Mouse (Mus musculus) liver, postnatal 0 days (tissue): ENCODE measurements at regions not wholly inside any gene's neighbourhood (a gene's known extent, or its start where the extent isn't known, plus 50 kb on each side); places are given as distances from the start of the nearest gene placed in this dataset.
A peak's percentile ranks its signal among the peaks of the same experiment; 100 is the strongest.

Experiments
- ATAC-seq: fragments of 200-750 bp; cut with Nextera tagmentation; 2 replicates; pipeline ENCODE4 v1.8.0; 2017; ENCODE audit warnings: mild to moderate bottlenecking, moderate library complexity
- DNase-seq: peaks from one replicate; pipeline ENCODE4 v3.0.0-alpha.2; 2016
- H3K27ac ChIP-seq: fragments of 300-500 bp; sonication (generic); 2 replicates; pipeline ENCODE4 v1.5.1; 2014; ENCODE audit warnings: antibody characterized with exemption, moderate library complexity, mild to moderate bottlenecking, low read depth
- H3K27me3 ChIP-seq: fragments of 300-500 bp; sonication (generic); 2 replicates; pipeline ENCODE4 v1.6.1; 2014; ENCODE audit warnings: low read length, control low read depth, mixed read lengths; ENCODE audit not compliant: insufficient read depth
- H3K36me3 ChIP-seq: fragments of 300-500 bp; sonication (generic); replicated peaks from 2 replicates; pipeline ENCODE4 v1.6.1; 2014; ENCODE audit warnings: mild to moderate bottlenecking, control low read depth, low read length, moderate library complexity, mixed read lengths; ENCODE audit not compliant: insufficient read depth
- H3K4me1 ChIP-seq: fragments of 300-500 bp; sonication (generic); 2 replicates; pipeline ENCODE4 v1.6.1; 2014; ENCODE audit warnings: antibody characterized with exemption, mild to moderate bottlenecking, control low read depth; ENCODE audit not compliant: insufficient read depth
- H3K4me2 ChIP-seq: fragments of 300-500 bp; sonication (generic); 2 replicates; pipeline ENCODE4 v1.6.1; 2014; ENCODE audit warnings: low read depth, mild to moderate bottlenecking, low read length, moderate library complexity, mixed read lengths
- H3K4me3 ChIP-seq: fragments of 300-500 bp; sonication (generic); 2 replicates; pipeline ENCODE4 v1.5.1; 2014; ENCODE audit warnings: low read depth, low read length
- H3K9ac ChIP-seq: fragments of 300-500 bp; sonication (generic); replicated peaks from 2 replicates; pipeline ENCODE4 v1.6.1; 2014; ENCODE audit warnings: mild to moderate bottlenecking, moderate library complexity
- H3K9me3 ChIP-seq: fragments of 300-500 bp; sonication (generic); 2 replicates; pipeline ENCODE4 v1.6.1; 2016; ENCODE audit warnings: mild to moderate bottlenecking, control low read depth, low read length, mixed read lengths
- CTCF ChIP-seq: sonication (generic); IDR thresholded peaks from 2 replicates; pipeline ENCODE4 v1.5.1; 2016; ENCODE audit warnings: antibody characterized with exemption, low read depth
- EP300 ChIP-seq: IDR thresholded peaks from 2 replicates; pipeline ENCODE4 v1.6.1; 2016; ENCODE audit warnings: antibody characterized with exemption, low read depth, mild to moderate bottlenecking
- WGBS: fragments of 180-500 bp; shearing (Covaris S2); extraction: QIAGEN DNeasy Blood & Tissue Kit; methylation state at CpG from one replicate; pipeline ENCODE4 v1.1.7; 2014; ENCODE audit not compliant: insufficient replicate concordance; 5-methylcytosine and 5-hydroxymethylcytosine counted together

DNA sequence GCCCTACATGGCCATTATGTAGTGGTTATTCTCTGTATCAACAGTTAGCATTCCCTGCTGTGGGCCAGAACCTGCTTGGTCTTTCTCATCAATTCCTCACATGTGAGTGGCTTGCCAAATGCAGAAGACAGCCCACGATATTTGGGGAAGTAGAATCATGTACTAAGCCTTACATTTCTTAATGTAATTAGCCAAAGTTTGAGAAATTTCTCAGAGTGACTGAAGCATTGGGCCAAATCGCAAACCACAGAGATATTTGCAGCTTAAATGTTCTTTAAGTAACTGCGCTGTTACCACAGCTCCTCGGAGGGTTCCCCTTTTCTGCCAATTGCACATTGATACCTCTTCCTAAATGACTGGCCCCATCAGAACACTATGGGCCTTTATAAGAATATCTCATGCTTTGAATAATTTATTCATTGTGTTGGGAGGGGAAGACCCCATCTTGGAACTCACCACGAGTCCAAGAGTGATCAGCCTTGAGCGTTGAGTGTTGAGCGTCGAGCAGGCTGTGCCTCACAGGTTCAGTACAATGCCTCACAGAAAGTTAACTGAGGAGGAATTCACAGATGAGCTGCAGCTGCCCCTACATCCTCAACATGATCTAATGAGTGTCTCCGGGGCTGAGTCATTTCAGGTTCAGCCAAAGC, 251.7 kb downstream of the Hlx start:
- Histone ChIP-seq H3K27ac (peak overlapping the region; percentile 35; the same call in 1 of the 2 replicates), H3K27me3 (no peaks in the 10 kb centered on the region), H3K4me3 (no peak overlapping the region), H3K9ac (no peak overlapping the region), H3K9me3 (no peaks in the 10 kb centered on the region), H3K36me3 (no peaks in the 10 kb centered on the region), H3K4me1 (peaks cover 16% of the 10 kb centered on the region), H3K4me2 (no peak overlapping the region)
- no peak for DNase-seq
- WGBS: 51% methylated on average over 9 of the region's 9 CpGs
- TF ChIP-seq EP300 (no peak), CTCF (no peak)
- ATAC-seq: peak; percentile 35; the same call in 1 of the 2 replicates

DNA sequence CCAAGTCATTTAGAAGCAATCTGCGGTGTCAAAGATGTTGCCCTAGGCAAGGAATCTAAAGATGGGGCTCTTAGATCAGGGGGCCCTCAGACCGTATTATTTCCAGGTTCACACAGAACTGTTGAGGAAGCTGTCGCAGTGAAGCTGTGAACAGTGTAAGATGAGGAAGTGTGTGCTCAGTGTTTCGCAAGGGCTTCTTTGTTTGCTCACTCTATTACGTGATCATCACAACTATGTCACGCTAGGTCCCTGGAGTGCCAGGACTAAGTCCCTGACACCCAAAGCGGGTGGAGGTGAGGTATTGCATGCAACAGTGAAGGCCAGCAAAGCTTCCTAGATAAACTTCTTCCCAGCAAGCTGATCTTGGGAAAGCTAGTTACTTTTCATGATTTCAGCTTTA, 254.4 kb downstream of the Hlx start:
- 24% methylated on average over 7 of the region's 7 CpGs for WGBS
- peak; percentile 52 for DNase-seq
- Histone ChIP-seq H3K9ac (no peak overlapping the region), H3K36me3 (no peaks in the 10 kb centered on the region), H3K4me2 (no peak overlapping the region), H3K27ac (no peak overlapping the region), H3K27me3 (no peaks in the 10 kb centered on the region), H3K4me3 (no peak overlapping the region), H3K9me3 (no peaks in the 10 kb centered on the region), H3K4me1 (peaks cover 16% of the 10 kb centered on the region)
- ATAC-seq: peak; percentile 92
- TF ChIP-seq CTCF (no peak), EP300 (0 out of 2 replicates have a peak, but pooled peaks have one; percentile 15)

DNA sequence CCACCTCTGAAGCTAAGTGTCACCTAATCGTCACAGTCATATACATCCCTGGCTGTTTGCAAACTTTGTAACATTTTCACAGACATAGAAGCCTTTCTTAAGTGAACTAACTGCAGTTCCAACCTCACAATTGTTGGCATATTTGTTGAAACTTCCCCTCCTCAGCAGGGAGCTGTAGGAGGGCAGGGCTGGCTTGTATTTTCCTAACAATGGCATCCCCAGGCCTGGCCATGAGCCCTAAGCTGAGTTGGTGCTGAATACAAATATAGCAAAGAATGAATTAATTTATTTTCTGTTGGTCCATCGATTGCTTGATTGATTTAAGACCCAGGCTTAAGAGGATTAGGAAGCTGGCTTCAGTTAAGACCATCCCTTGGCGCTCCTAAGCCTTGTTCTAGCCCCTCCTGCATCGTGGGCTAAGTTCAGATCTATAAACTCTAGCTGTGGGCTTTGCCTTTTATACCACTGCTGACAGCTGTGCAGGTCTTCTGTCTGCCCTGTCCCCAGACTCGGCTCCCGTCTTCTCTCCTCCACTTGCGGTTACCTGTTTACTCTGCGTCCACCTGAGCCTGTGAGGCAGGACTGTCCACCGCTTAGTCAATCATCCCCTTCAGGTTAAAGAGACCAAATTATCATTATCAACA, 269.8 kb downstream of the Hlx start:
- Histone ChIP-seq H3K9ac (no peak overlapping the region), H3K4me1 (no peaks in the 10 kb centered on the region), H3K27me3 (no peaks in the 10 kb centered on the region; the same call in 1 of the 2 replicates), H3K4me3 (no peak overlapping the region), H3K9me3 (no peaks in the 10 kb centered on the region), H3K27ac (no peak overlapping the region), H3K36me3 (no peaks in the 10 kb centered on the region), H3K4me2 (no peak overlapping the region)
- 63% methylated on average over 9 of the region's 9 CpGs for WGBS
- no peak for DNase-seq
- no peak for ATAC-seq
- TF ChIP-seq EP300: no peak
- no peak for TF ChIP-seq CTCF

DNA sequence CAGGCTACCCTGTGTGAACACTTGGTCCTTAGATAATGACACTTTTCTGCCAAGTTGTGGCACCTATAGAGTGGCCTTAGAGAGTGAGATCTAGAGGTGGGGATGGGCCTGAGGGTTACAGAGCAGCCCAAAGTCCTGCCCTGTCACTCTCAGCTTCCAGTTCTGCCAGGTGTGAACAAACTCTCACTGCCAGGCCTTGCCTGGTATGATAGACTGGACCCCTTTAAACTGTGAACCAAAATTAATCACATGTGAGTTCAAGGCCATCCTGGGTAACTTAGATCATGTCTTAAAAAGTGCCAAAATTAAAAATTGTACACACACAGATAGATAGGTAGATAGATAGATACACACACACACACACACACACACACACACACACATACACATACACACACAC, 271.0 kb downstream of the Hlx start:
- no peak overlapping the region for H3K27ac ChIP-seq
- no peak overlapping the region for H3K4me3 ChIP-seq
- H3K36me3 ChIP-seq: no peaks in the 10 kb centered on the region
- ATAC-seq (no peak), DNase-seq (no peak)
- H3K4me2 ChIP-seq: no peak overlapping the region
- H3K4me1 ChIP-seq: no peaks in the 10 kb centered on the region
- TF ChIP-seq CTCF (no peak), EP300 (no peak)
- H3K9me3 ChIP-seq: no peaks in the 10 kb centered on the region
- H3K9ac ChIP-seq: no peak overlapping the region
- H3K27me3 ChIP-seq: no peaks in the 10 kb centered on the region; the same call in 1 of the 2 replicates

DNA sequence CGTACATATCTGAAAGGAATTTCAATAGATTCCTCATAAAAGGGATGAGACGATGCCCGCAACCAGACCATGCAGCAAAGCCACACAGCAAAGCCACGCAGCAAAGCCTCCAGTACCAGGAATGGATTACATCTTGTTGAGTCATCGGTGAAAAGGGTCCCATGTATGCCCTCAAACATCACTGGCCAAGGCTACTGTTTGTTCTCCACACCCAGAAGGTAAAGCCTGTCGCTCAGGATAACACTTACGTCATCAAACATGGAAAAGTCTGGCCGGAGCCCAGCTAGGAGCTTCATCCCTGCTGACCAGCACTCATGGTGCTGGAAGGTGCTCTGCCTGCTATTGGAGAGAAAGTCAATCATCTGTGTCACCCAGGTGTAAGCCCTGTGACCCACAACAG, 275.7 kb downstream of the Hlx start:
- H3K27me3 ChIP-seq: no peaks in the 10 kb centered on the region
- no peak for TF ChIP-seq EP300
- TF ChIP-seq CTCF: no peak

DNA sequence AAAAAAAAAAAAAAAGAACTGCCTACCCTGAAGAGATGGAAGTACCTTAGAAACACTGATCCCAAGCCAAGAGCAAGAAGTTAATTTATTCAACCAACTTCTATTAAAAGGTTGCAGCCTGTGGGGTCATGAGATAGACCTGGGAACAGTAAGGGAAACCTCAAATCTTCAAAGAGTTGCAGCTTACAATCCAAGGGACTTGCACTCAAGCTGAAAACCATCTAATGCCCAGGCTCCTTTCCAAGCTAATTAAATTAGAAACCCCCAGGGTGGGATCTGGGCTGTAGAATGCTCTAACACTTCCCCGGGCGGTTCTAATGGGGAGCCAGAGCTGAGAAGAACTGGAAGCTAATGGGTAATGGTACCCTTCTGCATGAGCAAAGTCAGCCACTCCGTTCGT, 278.0 kb downstream of the Hlx start:
- H3K27ac ChIP-seq: no peak overlapping the region
- no peak for TF ChIP-seq CTCF
- no peak for TF ChIP-seq EP300
- DNase-seq (no peak), ATAC-seq (no peak)
- no peaks in the 10 kb centered on the region for H3K36me3 ChIP-seq
- H3K9me3 ChIP-seq: no peaks in the 10 kb centered on the region
- H3K4me3 ChIP-seq: no peak overlapping the region
- 78% methylated on average over 4 of the region's 4 CpGs for WGBS
- no peaks in the 10 kb centered on the region for H3K4me1 ChIP-seq
- H3K4me2 ChIP-seq: no peak overlapping the region
- H3K27me3 ChIP-seq: no peaks in the 10 kb centered on the region
- H3K9ac ChIP-seq: no peak overlapping the region

More for the DNA sequence above, 275.7 kb downstream of the Hlx start:
- H3K4me2 ChIP-seq: no peak overlapping the region
- H3K36me3 ChIP-seq: no peaks in the 10 kb centered on the region
- no peak overlapping the region for H3K4me3 ChIP-seq
- H3K27ac ChIP-seq: no peak overlapping the region
- ATAC-seq (peak; percentile 54; the same call in 1 of the 2 replicates), DNase-seq (no peak)
- H3K9ac ChIP-seq: no peak overlapping the region
- no peaks in the 10 kb centered on the region for H3K9me3 ChIP-seq
- 74% methylated on average over 8 of the region's 8 CpGs for WGBS
- no peaks in the 10 kb centered on the region for H3K4me1 ChIP-seq
